Mouse (Mus musculus) bone marrow, adult 2 months (tissue): Measurements from ENCODE around the gene Kat2b. TPM values are rescaled to one million over a fixed set of nuclear protein-coding genes. Genes with fewer than 3 reads are reported as not detected.
A peak's percentile ranks its signal among the peaks of the same experiment; 100 is the strongest.
"Not testable (repeated sequence)": the region's sequence is repeated elsewhere in the genome, so short reads cannot be mapped to it uniquely, and the experiment has no call there.

ENCODE experiments used
- H3K27ac ChIP-seq: fragments of 200-500 bp; 2 replicates; pipeline ENCODE4 v1.5.1; 2012; ENCODE audit warnings: low read depth, mild to moderate bottlenecking, control low read depth, inconsistent platforms, low read length; ENCODE audit not compliant: control insufficient read depth, poor library complexity, insufficient read depth
- H3K4me1 ChIP-seq: fragments of 200-500 bp; 2 replicates; pipeline ENCODE4 v1.6.1; 2011; ENCODE audit warnings: low read length; ENCODE audit not compliant: control insufficient read depth, insufficient read depth
- H3K4me3 ChIP-seq: fragments of 200-500 bp; replicated peaks from 2 replicates; pipeline ENCODE3; 2011; ENCODE audit warnings: mild to moderate bottlenecking, low read depth, low read length, control low read depth; ENCODE audit not compliant: control insufficient read depth
- CTCF ChIP-seq: fragments of 200-500 bp; IDR thresholded peaks from 2 replicates; pipeline ENCODE4 v1.5.1; 2011; ENCODE audit warnings: low read length, control low read depth; ENCODE audit not compliant: control insufficient read depth, insufficient read depth
- POLR2A ChIP-seq: fragments of 200-500 bp; IDR thresholded peaks from 2 replicates; pipeline ENCODE4 v1.6.1; 2011; ENCODE audit warnings: low read depth, mild to moderate bottlenecking, control low read depth, low read length, borderline replicate concordance; ENCODE audit not compliant: control insufficient read depth
- WGBS: fragments of 180-500 bp; shearing (Covaris S2); methylation state at CpG from one replicate; pipeline ENCODE4 v1.1.7; 2018; 5-methylcytosine and 5-hydroxymethylcytosine counted together
- polyA plus RNA-seq: library from polyadenylated mRNA; stranded (reverse); fragments of >200 nt; gene quantifications from 2 replicates; pipeline ENCODE4 v1.2.4, GENCODE M21; 2011; ENCODE audit warnings: low replicate concordance; ENCODE audit not compliant: missing spikeins, insufficient read depth, insufficient read length

Gene Kat2b
- polyA plus RNA-seq, 1 experiment = 50.6 TPM

DNA sequence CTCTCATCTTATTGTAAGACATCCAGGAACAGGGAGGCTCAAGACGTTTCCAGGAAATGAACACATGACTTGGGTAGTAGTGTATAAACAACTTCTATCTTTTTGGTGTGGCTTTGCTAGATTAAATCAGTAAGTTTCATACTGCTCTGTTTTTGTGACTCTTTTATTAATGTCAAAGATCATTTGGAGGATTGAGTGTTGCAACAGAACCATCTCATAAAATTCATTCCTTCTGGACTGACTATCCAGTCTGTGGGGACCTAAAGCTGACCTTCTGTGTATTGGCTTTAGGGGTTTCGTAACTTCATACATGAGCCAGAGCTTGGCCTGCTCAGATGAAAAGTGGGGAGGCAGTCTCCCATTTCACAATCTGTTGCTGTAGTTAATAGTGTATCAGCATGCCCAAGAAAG, 83.6 kb downstream of the Kat2b start:
- no peak for TF ChIP-seq POLR2A
- no peak for TF ChIP-seq CTCF
- Histone ChIP-seq H3K4me1 (no peaks in the 10 kb centered on the region), H3K4me3 (no peak overlapping the region), H3K27ac (no peak overlapping the region)
- 61% methylated on average over 2 of the region's 2 CpGs for WGBS

GRCm38 (mm10) chr17:53654596-53654995, 87.9 kb downstream of the Kat2b start:
- no peak overlapping the region for H3K27ac ChIP-seq
- no peak overlapping the region for H3K4me3 ChIP-seq
- TF ChIP-seq CTCF (no peak), POLR2A (no peak)
- no peaks in the 10 kb centered on the region for H3K4me1 ChIP-seq
- 86% methylated on average over 4 of the region's 4 CpGs for WGBS

- WGBS = 87% methylated on average over 6 of the region's 6 CpGs
- H3K4me3 ChIP-seq = no peak overlapping the region
- H3K27ac ChIP-seq = no peak overlapping the region
- H3K4me1 ChIP-seq = no peaks in the 10 kb centered on the region
- TF ChIP-seq CTCF (no peak), POLR2A (no peak)
Measured at GRCm38 (mm10) chr17:53655081-53655480, 88.4 kb downstream of the Kat2b start.

- TF ChIP-seq POLR2A = no peak
- TF ChIP-seq CTCF = no peak
- WGBS = 83% methylated on average over 2 of the region's 2 CpGs
- H3K4me3 ChIP-seq = no peak overlapping the region
- no peaks in the 10 kb centered on the region for H3K4me1 ChIP-seq
- no peak overlapping the region for H3K27ac ChIP-seq
Measured at GRCm38 (mm10) chr17:53655959-53656358, 89.3 kb downstream of the Kat2b start.

GRCm38 (mm10) chr17:53656369-53656860, 89.8 kb downstream of the Kat2b start:
- no peak overlapping the region for H3K4me3 ChIP-seq
- H3K27ac ChIP-seq = no peak overlapping the region
- TF ChIP-seq POLR2A (no peak), CTCF (no peak)
- no peaks in the 10 kb centered on the region for H3K4me1 ChIP-seq
- 77% methylated on average over 6 of the region's 6 CpGs for WGBS

- peak; percentile 54; the same call in 1 of the 2 replicates for TF ChIP-seq CTCF
- H3K27ac ChIP-seq, H3K4me3 ChIP-seq, H3K4me1 ChIP-seq: not testable (repeated sequence)
- WGBS = 75% methylated on average over 2 of the region's 2 CpGs
Measured at GRCm38 (mm10) chr17:53657391-53657790, 90.7 kb downstream of the Kat2b start.

GRCm38 (mm10) chr17:53658668-53659067, 92.0 kb downstream of the Kat2b start:
- Histone ChIP-seq H3K4me1 (no peaks in the 10 kb centered on the region), H3K4me3 (no peak overlapping the region), H3K27ac (no peak overlapping the region)
- TF ChIP-seq POLR2A (no peak), CTCF (no peak)
- 92% methylated on average over 2 of the region's 2 CpGs for WGBS

- H3K27ac ChIP-seq = no peak overlapping the region
- H3K4me1 ChIP-seq = no peaks in the 10 kb centered on the region
- WGBS = 93% methylated on average over 8 of the region's 8 CpGs
- no peak overlapping the region for H3K4me3 ChIP-seq
- TF ChIP-seq POLR2A (no peak), CTCF (no peak)
Measured at GRCm38 (mm10) chr17:53659230-53659629, 92.6 kb downstream of the Kat2b start.

- TF ChIP-seq CTCF (no peak), POLR2A (no peak)
- H3K27ac ChIP-seq = no peak overlapping the region
- WGBS = 87% methylated on average over 4 of the region's 4 CpGs
Measured at GRCm38 (mm10) chr17:53659738-53660137, 93.1 kb downstream of the Kat2b start.

More at GRCm38 (mm10) chr17:53659738-53660137, 93.1 kb downstream of the Kat2b start:
- H3K4me1 ChIP-seq = no peaks in the 10 kb centered on the region
- no peak overlapping the region for H3K4me3 ChIP-seq
